In the genomic region with DNA sequence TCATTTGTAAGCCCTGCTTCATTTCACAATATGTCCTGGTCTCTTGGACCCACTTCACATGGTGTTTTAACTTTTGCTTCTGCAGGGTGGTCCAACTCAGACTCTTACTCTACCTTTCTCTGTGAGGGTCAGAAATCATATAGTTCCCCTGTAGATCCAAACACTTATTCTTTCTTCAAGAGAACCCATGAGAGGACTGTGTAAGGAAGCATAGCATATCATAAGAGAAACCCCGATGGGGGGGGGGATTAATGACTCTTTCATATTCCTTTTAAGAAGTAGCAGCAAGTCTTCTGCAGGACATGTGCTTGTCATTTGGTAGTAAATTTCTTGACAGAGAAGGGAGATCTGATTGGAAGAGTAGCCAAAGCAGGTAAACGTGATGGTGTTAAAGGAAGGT, we compare ENCODE assay signal across 18 mouse cellular contexts.
DNase-seq lines count a peak whose midpoint lies in the region; ATAC-seq lines count a peak whose summit lies in the region.
"Had no signal": no experiment of that assay in that cellular context is flagged by ENCODE, and none has a peak within 500 bp of the region (broad histone marks: within the 10 kb centered on the region; RNA-seq: fewer than 3 reads in every experiment).

No protein-coding gene starts in this region.

- H3K4me3 ChIP-seq in hindbrain, embryonic 12.5 days = no peak overlapping the region
- no peak overlapping the region for H3K4me3 ChIP-seq in hindbrain, embryonic 11.5 days (ENCODE audit: low read depth, low read length)
- H3K4me3 ChIP-seq in neural tube, embryonic 12.5 days = no peak overlapping the region
- no peak overlapping the region for H3K4me3 ChIP-seq in midbrain, embryonic 14.5 days (replicated peaks; ENCODE audit: low read depth, low read length)
- no peak overlapping the region for H3K4me3 ChIP-seq in neural tube, embryonic 15.5 days (replicated peaks)
- H3K4me3 ChIP-seq: heart, embryonic 10.5 days; intestine, embryonic 15.5 days; limb, embryonic 12.5 days; liver, embryonic 12.5 days had no signal

- no peaks in the 10 kb centered on the region for H3K36me3 ChIP-seq in hindbrain, embryonic 12.5 days
- no peaks in the 10 kb centered on the region for H3K36me3 ChIP-seq in hindbrain, embryonic 11.5 days (ENCODE audit: control insufficient read depth, insufficient read depth, low read length)
- no peaks in the 10 kb centered on the region for H3K36me3 ChIP-seq in neural tube, embryonic 12.5 days
- H3K36me3 ChIP-seq in midbrain, embryonic 14.5 days (ENCODE audit: control insufficient read depth, insufficient read depth, low read length) = no peaks in the 10 kb centered on the region
- no peaks in the 10 kb centered on the region for H3K36me3 ChIP-seq in neural tube, embryonic 15.5 days
- H3K36me3 ChIP-seq: heart, embryonic 10.5 days; intestine, embryonic 15.5 days; limb, embryonic 12.5 days; liver, embryonic 12.5 days had no signal

- ATAC-seq in hindbrain, embryonic 12.5 days (ENCODE audit: low FRiP score) = peak; percentile 20
- no peak for ATAC-seq in hindbrain, embryonic 11.5 days (ENCODE audit: low FRiP score)
- peak; percentile 28; the same call in 1 of the 2 replicates for ATAC-seq in neural tube, embryonic 12.5 days (ENCODE audit: low FRiP score, low read depth)
- ATAC-seq in midbrain, embryonic 14.5 days (ENCODE audit: low FRiP score, low TSS enrichment) = peak; percentile 25; the same call in 1 of the 2 replicates
- ATAC-seq in neural tube, embryonic 15.5 days (ENCODE audit: low FRiP score) = no peak
- ATAC-seq: CD4-positive, CD25-positive, alpha-beta regulatory T cell, adult 4 months; intestine, embryonic 15.5 days; liver, embryonic 12.5 days had no signal

- H3K4me1 ChIP-seq in hindbrain, embryonic 12.5 days = no peaks in the 10 kb centered on the region
- H3K4me1 ChIP-seq in hindbrain, embryonic 11.5 days (replicated peaks; ENCODE audit: control insufficient read depth, insufficient read depth, low read length) = no peaks in the 10 kb centered on the region
- no peaks in the 10 kb centered on the region for H3K4me1 ChIP-seq in neural tube, embryonic 12.5 days
- peaks cover 3% of the 10 kb centered on the region; the same call in 1 of the 2 replicates for H3K4me1 ChIP-seq in midbrain, embryonic 14.5 days (ENCODE audit: control insufficient read depth, insufficient read depth, low read length)
- no peaks in the 10 kb centered on the region for H3K4me1 ChIP-seq in neural tube, embryonic 15.5 days
- H3K4me1 ChIP-seq: heart, embryonic 10.5 days; intestine, embryonic 15.5 days; limb, embryonic 12.5 days; liver, embryonic 12.5 days had no signal

- DNase-seq in hindbrain, embryonic 11.5 days (ENCODE audit: low spot score) = no peak
- DNase-seq in neural tube, embryonic 10.5 days (ENCODE audit: extremely low spot score, low spot score) = no peak
- no peak for DNase-seq in midbrain, embryonic 14.5 days
- DNase-seq in heart, adult 8-10 months (ENCODE audit: low spot score) = no peak
- no peak for DNase-seq in Muller cell, postnatal 12 days (ENCODE audit: inconsistent ontology term)
- DNase-seq: heart, postnatal 4 days; lung, adult 18-20 months; lung, postnatal 10 days; thymus, adult 18-20 months; thymus, postnatal 36 days had no signal

- no peak overlapping the region for H3K9ac ChIP-seq in hindbrain, embryonic 12.5 days
- H3K9ac ChIP-seq in hindbrain, embryonic 11.5 days (ENCODE audit: low read depth, low read length) = no peak overlapping the region
- no peak overlapping the region for H3K9ac ChIP-seq in neural tube, embryonic 12.5 days
- H3K9ac ChIP-seq in midbrain, embryonic 14.5 days (replicated peaks; ENCODE audit: low read length) = 0 out of 2 replicates have a peak overlapping the region, but pooled peaks have one; percentile 18
- H3K9ac ChIP-seq in neural tube, embryonic 15.5 days (replicated peaks) = no peak overlapping the region
- H3K9ac ChIP-seq: intestine, embryonic 15.5 days; limb, embryonic 12.5 days; liver, embryonic 12.5 days had no signal

- peak overlapping the region; percentile 49; the same call in 1 of the 2 replicates for H3K27ac ChIP-seq in hindbrain, embryonic 12.5 days
- H3K27ac ChIP-seq in hindbrain, embryonic 11.5 days (ENCODE audit: low read depth, low read length) = no peak overlapping the region
- no peak overlapping the region for H3K27ac ChIP-seq in neural tube, embryonic 12.5 days
- peak overlapping the region; percentile 68 for H3K27ac ChIP-seq in midbrain, embryonic 14.5 days (replicated peaks; ENCODE audit: low read depth, low read length)
- H3K27ac ChIP-seq in neural tube, embryonic 15.5 days (replicated peaks) = peak overlapping the region; percentile 60
- H3K27ac ChIP-seq: heart, embryonic 10.5 days; intestine, embryonic 15.5 days; limb, embryonic 12.5 days; liver, embryonic 12.5 days had no signal

- H3K9me3 ChIP-seq in hindbrain, embryonic 12.5 days (replicated peaks) = no peaks in the 10 kb centered on the region
- no peaks in the 10 kb centered on the region for H3K9me3 ChIP-seq in hindbrain, embryonic 11.5 days (ENCODE audit: control insufficient read depth, low read length)
- no peaks in the 10 kb centered on the region for H3K9me3 ChIP-seq in neural tube, embryonic 12.5 days
- no peaks in the 10 kb centered on the region for H3K9me3 ChIP-seq in midbrain, embryonic 14.5 days (ENCODE audit: control insufficient read depth, low read length)
- H3K9me3 ChIP-seq in neural tube, embryonic 15.5 days (replicated peaks) = no peaks in the 10 kb centered on the region
- H3K9me3 ChIP-seq: heart, embryonic 10.5 days; intestine, embryonic 15.5 days; limb, embryonic 12.5 days; liver, embryonic 12.5 days had no signal

- H3K27me3 ChIP-seq in hindbrain, embryonic 12.5 days = no peaks in the 10 kb centered on the region
- no peaks in the 10 kb centered on the region for H3K27me3 ChIP-seq in hindbrain, embryonic 11.5 days (ENCODE audit: control insufficient read depth, insufficient read depth, low read length)
- no peaks in the 10 kb centered on the region for H3K27me3 ChIP-seq in neural tube, embryonic 12.5 days (replicated peaks)
- no peaks in the 10 kb centered on the region for H3K27me3 ChIP-seq in midbrain, embryonic 14.5 days (ENCODE audit: control insufficient read depth, insufficient read depth, low read length)
- no peaks in the 10 kb centered on the region for H3K27me3 ChIP-seq in neural tube, embryonic 15.5 days (replicated peaks)
- H3K27me3 ChIP-seq: intestine, embryonic 15.5 days; limb, embryonic 12.5 days; liver, embryonic 12.5 days had no signal

- WGBS in hindbrain, embryonic 12.5 days = 72% methylated on average over 2 of the region's 2 CpGs
- 79% methylated on average over 2 of the region's 2 CpGs for WGBS in hindbrain, embryonic 11.5 days
- 78% methylated on average over 2 of the region's 2 CpGs for WGBS in neural tube, embryonic 12.5 days
- 62% methylated on average over 2 of the region's 2 CpGs for WGBS in midbrain, embryonic 14.5 days
- 59% methylated on average over 2 of the region's 2 CpGs for WGBS in neural tube, embryonic 15.5 days

- H3K4me2 ChIP-seq in hindbrain, embryonic 12.5 days (replicated peaks) = no peak overlapping the region
- no peak overlapping the region for H3K4me2 ChIP-seq in hindbrain, embryonic 11.5 days (replicated peaks; ENCODE audit: low read depth, low read length)
- 0 out of 2 replicates have a peak overlapping the region, but pooled peaks have one; percentile 25 for H3K4me2 ChIP-seq in neural tube, embryonic 12.5 days (replicated peaks)
- peak overlapping the region; percentile 32 for H3K4me2 ChIP-seq in midbrain, embryonic 14.5 days (ENCODE audit: low read length)
- peak overlapping the region; percentile 49 for H3K4me2 ChIP-seq in neural tube, embryonic 15.5 days
- H3K4me2 ChIP-seq: intestine, embryonic 15.5 days; limb, embryonic 12.5 days; liver, embryonic 12.5 days had no signal

Comparison
In these comparisons a context has a peak if more than half of its experiments do, and no peak if none do; other contexts are left out.
1. ATAC-seq: peak in hindbrain, embryonic 12.5 days (single experiment), neural tube, embryonic 12.5 days (single experiment) and midbrain, embryonic 14.5 days (single experiment); none in hindbrain, embryonic 11.5 days (single experiment) and neural tube, embryonic 15.5 days (single experiment).
2. H3K27ac ChIP-seq: peak in hindbrain, embryonic 12.5 days (single experiment), midbrain, embryonic 14.5 days (single experiment) and neural tube, embryonic 15.5 days (single experiment); none in hindbrain, embryonic 11.5 days (single experiment) and neural tube, embryonic 12.5 days (single experiment).
3. H3K4me2 ChIP-seq: peak in neural tube, embryonic 12.5 days (single experiment), midbrain, embryonic 14.5 days (single experiment) and neural tube, embryonic 15.5 days (single experiment); none in hindbrain, embryonic 12.5 days (single experiment) and hindbrain, embryonic 11.5 days (single experiment).